Mouse (Mus musculus) frontal cortex, postnatal 25 days (tissue): ENCODE measurements around the gene Gm27235.
"Not testable (repeated sequence)": the region's sequence is repeated elsewhere in the genome, so short reads cannot be mapped to it uniquely, and the experiment has no call there.

Experiments
- DNase-seq, 2 experiments: peaks; one replicate each; pipeline ENCODE4 v3.0.0; 2022; ENCODE audit warnings: low spot score in 2 of 2

The Gm27235 gene

GRCm38 (mm10) chr9:35790001-35790400, at the start of gene Gm27235, which contains the start of gene D730048I06Rik:
Gene Gm27235 (minus strand): TSS chr9:35790101.
Gene D730048I06Rik (minus strand): TSS chr9:35790112.
- DNase-seq: no peak

GRCm38 (mm10) chr9:35817881-35818280, 28.0 kb upstream of the Gm27235 start:
- DNase-seq: not testable (repeated sequence)

DNA sequence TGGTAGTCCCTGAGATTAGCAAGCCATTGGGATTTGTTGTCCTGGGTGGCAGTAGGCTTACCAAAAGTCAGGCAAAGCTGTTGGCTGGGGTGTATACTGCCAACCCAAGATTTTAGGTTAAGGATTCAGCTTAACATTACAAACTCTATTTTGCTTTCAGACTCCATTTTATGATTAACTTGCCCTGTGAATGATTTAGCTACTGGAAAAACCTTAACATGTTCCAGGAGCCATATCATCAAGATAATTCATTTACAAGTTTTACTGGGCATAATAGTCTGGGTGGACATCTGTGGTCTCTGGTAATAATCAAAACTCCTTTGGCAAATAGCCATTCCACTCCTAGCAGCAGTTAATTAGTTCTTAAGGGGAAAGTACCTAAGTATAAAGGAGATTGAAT, 8.2 kb upstream of the Gm27235 start:
- DNase-seq: no peak

DNA sequence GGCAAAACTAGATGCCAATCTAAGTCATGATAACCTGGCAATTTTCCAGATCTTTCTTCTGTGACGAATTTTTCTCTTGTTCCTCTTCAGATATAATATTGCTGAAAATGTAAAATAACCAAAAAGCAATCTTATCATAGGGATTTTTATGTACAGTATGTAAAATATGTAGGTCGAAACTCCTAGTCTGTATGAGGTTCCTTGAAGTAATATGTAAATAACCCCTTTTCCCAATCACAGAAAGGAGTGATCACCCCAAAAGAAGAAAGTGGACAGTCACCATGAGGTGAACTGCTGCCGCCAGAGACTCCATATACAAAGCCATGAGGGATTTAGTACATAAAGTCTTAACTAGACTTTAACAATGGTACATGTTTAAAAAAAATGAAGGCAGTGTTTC, 11.9 kb downstream of the Gm27235 start, which contains the start of gene Gm17727:
TSS of gene Gm17727 (minus strand) at position 101 of the 400 bp plus-strand sequence.
- no peak for DNase-seq

GRCm38 (mm10) chr9:35756843-35757242, 33.1 kb downstream of the Gm27235 start:
- DNase-seq: no peak

GRCm38 (mm10) chr9:35740749-35741148, 49.2 kb downstream of the Gm27235 start, which contains the start of gene Gm17677:
Gene Gm17677 (plus strand): TSS chr9:35741049.
- no peak for DNase-seq
